Mouse (Mus musculus) kidney, adult 18-20 months (tissue): Measurements from ENCODE around the gene Lonp2.

Experiments
- DNase-seq: peaks from one replicate; pipeline ENCODE4 v3.0.0; 2021

Lonp2 gene

GRCm38 (mm10) chr8:86756948-86757733 is 133.3 kb downstream of the Lonp2 start:
- DNase-seq, result peak; percentile 56

GRCm38 (mm10) chr8:86758651-86759050 is 134.8 kb downstream of the Lonp2 start:
- no peak for DNase-seq

DNA sequence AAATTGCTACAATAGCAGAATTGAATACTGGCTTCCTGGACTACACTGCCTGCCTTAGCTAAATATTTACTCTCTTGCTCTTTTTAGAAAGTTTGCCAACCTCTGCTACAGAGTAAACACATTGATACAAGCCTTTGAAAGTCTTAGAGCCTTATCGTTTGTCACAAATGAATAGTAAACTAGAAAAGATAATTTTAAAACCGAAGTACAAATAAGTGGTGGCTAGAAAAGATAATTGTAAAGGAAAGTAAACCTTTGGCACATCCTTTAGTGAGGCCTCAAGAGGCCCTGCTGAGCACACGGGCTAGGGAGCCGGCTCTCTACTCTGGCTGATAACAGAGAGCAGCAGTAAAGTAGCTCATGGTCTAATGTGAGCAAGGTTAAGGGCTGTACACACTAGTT is 135.2 kb downstream of the Lonp2 start:
- DNase-seq, result no peak

DNA sequence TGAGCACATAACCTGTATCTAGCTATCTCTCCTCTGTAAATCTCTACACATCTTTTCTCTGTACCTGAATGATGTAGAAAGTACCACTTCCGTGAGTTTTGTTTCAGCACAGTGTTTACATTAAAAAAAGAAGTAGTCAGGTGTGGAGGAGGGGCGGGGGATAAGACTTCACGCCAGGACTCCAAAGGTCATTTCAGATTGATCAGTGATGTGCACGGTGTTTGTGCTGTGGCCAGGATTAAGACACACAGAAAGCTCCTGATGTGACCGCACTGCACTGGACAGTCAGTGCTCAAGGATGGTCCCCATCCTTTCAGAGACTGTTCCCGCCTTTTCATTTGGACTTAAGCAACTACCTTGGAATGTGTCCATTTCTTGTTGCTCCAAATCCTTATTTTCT is 136.9 kb downstream of the Lonp2 start:
- DNase-seq, result no peak

- DNase-seq, result no peak
Observed at GRCm38 (mm10) chr8:86762806-86763205, 139.0 kb downstream of the Lonp2 start.

DNA sequence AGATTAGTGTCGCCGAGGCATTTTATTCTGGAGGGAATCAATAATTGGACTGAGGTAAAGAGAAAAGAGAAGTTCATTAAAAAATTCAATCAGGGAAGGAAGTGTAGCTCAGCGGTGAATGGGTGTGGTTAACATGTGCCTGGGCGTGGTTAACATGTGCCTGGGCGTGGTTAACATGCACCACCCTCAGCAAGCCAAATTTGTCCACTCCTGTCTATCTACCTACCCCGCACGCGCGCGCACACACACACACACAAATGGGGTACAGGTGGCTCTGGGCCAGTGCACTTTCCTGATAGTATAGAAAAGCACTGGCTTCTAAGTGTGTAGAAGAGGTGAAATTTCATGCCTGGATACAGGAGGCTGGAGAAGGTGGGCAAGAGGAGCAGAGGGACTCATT is 141.3 kb downstream of the Lonp2 start:
- DNase-seq, result no peak

GRCm38 (mm10) chr8:86765669-86766068 is 141.8 kb downstream of the Lonp2 start:
- DNase-seq, result no peak

- DNase-seq, result peak; percentile 55
Observed at GRCm38 (mm10) chr8:86766548-86767211, 142.8 kb downstream of the Lonp2 start.

DNA sequence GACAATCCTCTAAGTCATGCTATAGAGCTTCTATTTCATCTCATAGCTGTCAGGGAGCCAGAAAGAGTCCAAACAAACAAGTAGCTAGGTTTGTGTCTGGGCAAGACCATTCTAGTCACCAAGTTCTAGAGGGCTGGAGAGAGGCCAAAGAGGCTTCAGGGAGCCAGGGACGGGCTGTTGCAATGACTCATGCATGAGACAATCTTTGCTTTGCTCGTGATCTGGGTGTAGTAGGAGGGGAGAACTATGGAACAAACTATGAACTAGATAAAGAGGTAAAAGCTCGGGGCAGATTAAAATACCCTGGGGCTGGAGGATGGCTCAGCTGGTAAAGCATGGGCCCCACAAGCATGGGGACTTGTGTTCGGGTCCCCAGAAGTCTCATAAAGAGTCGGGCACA is 144.7 kb downstream of the Lonp2 start:
- DNase-seq, result no peak

- peak; percentile 60 for DNase-seq
Observed at GRCm38 (mm10) chr8:86769945-86770715, 146.3 kb downstream of the Lonp2 start.
